Mouse (Mus musculus) kidney, embryonic 16.5 days (tissue): ENCODE measurements at regions not wholly inside any gene's neighbourhood (a gene's known extent, or its start where the extent isn't known, plus 50 kb on each side); places are given as distances from the start of the nearest gene placed in this dataset.
A peak's percentile ranks its signal among the peaks of the same experiment; 100 is the strongest.

Experiments used
- ATAC-seq: fragments of 200-750 bp; cut with Nextera tagmentation; 2 replicates; pipeline ENCODE4 v1.8.0; 2017; ENCODE audit warnings: moderate TSS enrichment; ENCODE audit not compliant: low FRiP score, low TSS enrichment
- H3K27ac ChIP-seq: fragments of 300-500 bp; sonication (generic); 2 replicates; pipeline ENCODE4 v1.5.1; 2014; ENCODE audit warnings: low read length
- H3K27me3 ChIP-seq: fragments of 300-500 bp; sonication (generic); 2 replicates; pipeline ENCODE4 v1.6.1; 2014; ENCODE audit warnings: low read length, control low read depth, mixed read lengths; ENCODE audit not compliant: insufficient read depth
- H3K36me3 ChIP-seq: fragments of 300-500 bp; sonication (generic); 2 replicates; pipeline ENCODE4 v1.6.1; 2014; ENCODE audit warnings: low read length, control low read depth, mixed read lengths; ENCODE audit not compliant: insufficient read depth
- H3K4me1 ChIP-seq: fragments of 300-500 bp; sonication (generic); 2 replicates; pipeline ENCODE4 v1.6.1; 2014; ENCODE audit warnings: low read length, control low read depth, mixed read lengths; ENCODE audit not compliant: insufficient read depth
- H3K4me2 ChIP-seq: fragments of 300-500 bp; sonication (generic); replicated peaks from 2 replicates; pipeline ENCODE4 v1.6.1; 2014; ENCODE audit warnings: low read depth, low read length
- H3K4me3 ChIP-seq: fragments of 300-500 bp; sonication (generic); 2 replicates; pipeline ENCODE4 v1.5.1; 2014; ENCODE audit warnings: mild to moderate bottlenecking, low read length
- H3K9ac ChIP-seq: fragments of 300-500 bp; sonication (generic); replicated peaks from 2 replicates; pipeline ENCODE4 v1.6.1; 2014; ENCODE audit warnings: low read length
- H3K9me3 ChIP-seq: fragments of 300-500 bp; sonication (generic); 2 replicates; pipeline ENCODE4 v1.6.1; 2016; ENCODE audit warnings: low read length, control low read depth
- WGBS: fragments of 180-500 bp; shearing (Covaris S2); extraction: QIAGEN DNeasy Blood & Tissue Kit; methylation state at CpG from one replicate; pipeline ENCODE4 v1.1.7; 2014; 5-methylcytosine and 5-hydroxymethylcytosine counted together

DNA sequence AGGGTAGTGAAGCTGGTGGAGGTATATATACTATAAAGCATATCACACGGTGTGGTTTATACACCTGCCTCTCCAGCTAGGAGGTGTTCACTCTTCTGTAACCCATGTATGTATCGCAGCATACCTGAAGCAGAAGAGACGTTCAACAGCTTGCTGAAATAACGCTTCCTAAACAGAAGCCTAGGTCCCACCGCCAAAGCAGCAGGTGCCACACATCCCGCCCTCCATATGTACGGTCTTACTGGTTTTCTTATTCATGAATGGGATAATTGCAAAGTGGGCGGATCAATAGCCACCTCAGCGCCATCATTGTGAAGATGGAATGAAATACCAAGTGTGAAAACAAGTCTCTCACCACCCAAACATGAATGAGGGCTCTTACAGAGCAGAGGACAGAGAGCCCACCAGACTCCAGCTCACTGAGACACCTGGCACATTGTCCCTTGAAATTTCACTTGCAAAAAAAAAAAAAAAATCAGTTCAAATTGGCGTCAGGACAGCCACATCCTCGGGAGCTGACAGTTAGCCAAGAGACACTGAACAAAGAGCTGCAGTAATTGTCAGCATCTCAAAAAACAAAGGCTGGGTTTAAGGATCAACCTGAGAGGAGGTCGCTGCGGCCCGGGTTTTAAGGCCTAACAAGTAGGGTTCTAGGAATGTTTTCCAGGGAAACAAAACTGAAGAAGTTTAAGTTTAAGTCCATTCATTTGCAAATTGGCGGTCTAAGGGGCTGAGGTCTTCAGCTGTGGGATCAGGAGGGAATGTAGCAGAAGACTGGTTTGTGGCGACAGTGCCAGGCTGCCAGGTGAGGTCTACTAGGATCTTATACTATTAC, 264.5 kb downstream of the Gm49356 start:
- Histone ChIP-seq H3K27me3 (no peaks in the 10 kb centered on the region), H3K9ac (no peak overlapping the region), H3K4me1 (no peaks in the 10 kb centered on the region), H3K36me3 (no peaks in the 10 kb centered on the region), H3K4me3 (no peak overlapping the region), H3K27ac (no peak overlapping the region), H3K9me3 (no peaks in the 10 kb centered on the region), H3K4me2 (no peak overlapping the region)
- WGBS, result 70% methylated on average over 16 of the region's 16 CpGs
- no peak for ATAC-seq

GRCm38 (mm10) chr15:59154407-59155288, 265.6 kb downstream of the Gm49356 start:
- no peaks in the 10 kb centered on the region for H3K36me3 ChIP-seq
- H3K27ac ChIP-seq, result no peak overlapping the region
- H3K4me3 ChIP-seq, result no peak overlapping the region
- H3K9me3 ChIP-seq, result no peaks in the 10 kb centered on the region
- no peaks in the 10 kb centered on the region for H3K27me3 ChIP-seq
- no peak overlapping the region for H3K4me2 ChIP-seq
- ATAC-seq, result no peak
- no peak overlapping the region for H3K9ac ChIP-seq
- WGBS, result 34% methylated on average over 6 of the region's 6 CpGs
- H3K4me1 ChIP-seq, result no peaks in the 10 kb centered on the region

GRCm38 (mm10) chr15:59155289-59155623, 266.2 kb downstream of the Gm49356 start:
- no peak overlapping the region for H3K27ac ChIP-seq
- H3K9ac ChIP-seq, result no peak overlapping the region
- H3K9me3 ChIP-seq, result no peaks in the 10 kb centered on the region
- H3K27me3 ChIP-seq, result no peaks in the 10 kb centered on the region
- no peak overlapping the region for H3K4me3 ChIP-seq
- H3K4me2 ChIP-seq, result no peak overlapping the region
- no peaks in the 10 kb centered on the region for H3K36me3 ChIP-seq
- no peak for ATAC-seq
- H3K4me1 ChIP-seq, result no peaks in the 10 kb centered on the region

DNA sequence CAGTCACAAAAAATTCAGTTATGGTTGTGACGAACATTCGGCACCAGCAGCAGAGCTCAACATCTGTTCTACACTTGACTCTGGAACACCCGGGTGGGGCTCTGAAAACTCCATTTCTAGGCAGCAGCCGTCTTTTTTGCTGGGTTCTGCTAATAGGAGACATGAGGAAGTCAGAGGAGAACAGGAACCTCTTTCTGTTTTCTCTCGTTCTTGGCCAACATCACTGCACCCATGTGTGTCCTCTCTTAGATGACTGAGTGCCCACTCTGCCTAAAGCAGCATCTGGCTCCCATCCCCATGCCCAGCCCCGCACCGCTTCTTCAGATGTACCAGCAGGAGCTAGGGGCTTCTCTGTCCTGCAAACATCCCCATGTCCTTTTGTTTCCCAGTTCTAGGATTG, 267.2 kb downstream of the Gm49356 start:
- no peaks in the 10 kb centered on the region for H3K36me3 ChIP-seq
- no peak overlapping the region for H3K9ac ChIP-seq
- H3K4me1 ChIP-seq, result no peaks in the 10 kb centered on the region
- H3K4me2 ChIP-seq, result no peak overlapping the region
- no peaks in the 10 kb centered on the region for H3K27me3 ChIP-seq
- H3K27ac ChIP-seq, result no peak overlapping the region
- WGBS, result 91% methylated on average over 7 of the region's 7 CpGs
- H3K4me3 ChIP-seq, result no peak overlapping the region
- no peaks in the 10 kb centered on the region for H3K9me3 ChIP-seq
- no peak for ATAC-seq

GRCm38 (mm10) chr15:59158760-59159159, 269.7 kb downstream of the Gm49356 start:
- H3K4me2 ChIP-seq, result no peak overlapping the region
- ATAC-seq, result no peak
- H3K4me3 ChIP-seq, result no peak overlapping the region
- H3K9ac ChIP-seq, result no peak overlapping the region
- no peaks in the 10 kb centered on the region for H3K36me3 ChIP-seq
- H3K9me3 ChIP-seq, result no peaks in the 10 kb centered on the region
- WGBS, result 97% methylated on average over 4 of the region's 4 CpGs
- no peaks in the 10 kb centered on the region for H3K4me1 ChIP-seq
- H3K27me3 ChIP-seq, result no peaks in the 10 kb centered on the region
- no peak overlapping the region for H3K27ac ChIP-seq

DNA sequence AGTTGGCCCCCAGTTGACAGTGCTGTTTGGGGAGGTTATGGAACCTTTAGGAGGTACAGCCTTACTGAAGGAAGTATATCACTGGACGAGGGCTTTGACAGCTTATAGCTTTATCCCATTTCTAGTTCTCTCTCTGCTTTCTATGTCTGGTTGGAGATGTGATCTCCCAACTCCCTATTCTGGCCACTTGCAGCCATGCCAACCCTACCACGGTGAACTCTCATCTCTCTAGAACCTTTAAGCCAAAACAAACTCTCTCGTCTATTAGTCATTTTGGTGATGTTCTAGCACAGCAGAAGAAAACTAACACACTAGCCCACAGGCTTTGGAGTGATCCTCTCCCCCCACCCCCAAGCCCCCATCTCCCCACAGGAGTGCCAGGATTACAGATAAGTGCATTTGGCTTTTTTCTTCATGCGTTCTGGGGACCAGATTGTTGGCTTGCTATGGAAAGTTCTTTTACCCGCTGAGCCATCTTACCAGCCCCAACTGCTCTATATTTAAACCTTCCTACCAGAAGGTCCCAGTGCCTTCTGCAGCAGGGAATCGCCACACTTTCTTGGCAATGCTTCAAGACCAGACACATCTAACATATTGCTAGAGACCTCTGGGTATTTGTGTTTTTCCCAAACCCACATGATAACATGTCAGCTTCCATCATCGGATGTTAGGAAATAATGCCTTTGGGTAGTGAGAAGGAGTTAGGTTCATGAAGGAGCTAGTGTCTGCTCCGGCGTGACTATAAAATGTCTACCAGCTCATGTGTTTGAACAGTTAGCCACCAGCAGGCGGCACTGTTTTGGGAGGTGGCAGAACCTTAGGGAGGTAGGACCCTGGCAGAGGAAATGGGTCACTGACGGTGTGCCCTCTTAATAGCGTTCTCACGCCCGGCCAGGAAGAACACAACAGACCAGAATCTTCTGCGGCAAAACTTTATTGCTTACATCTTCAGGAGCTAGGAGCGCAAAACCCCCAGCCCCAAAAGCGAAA, 272.1 kb downstream of the Gm49356 start:
- Histone ChIP-seq H3K4me1 (no peaks in the 10 kb centered on the region), H3K9ac (no peak overlapping the region), H3K36me3 (no peaks in the 10 kb centered on the region), H3K27ac (no peak overlapping the region), H3K4me3 (no peak overlapping the region), H3K4me2 (no peak overlapping the region), H3K27me3 (no peaks in the 10 kb centered on the region), H3K9me3 (no peaks in the 10 kb centered on the region)
- no peak for ATAC-seq
- WGBS, result 92% methylated on average over 15 of the region's 17 CpGs

- 69% methylated on average over 8 of the region's 8 CpGs for WGBS
- ATAC-seq, result peak; percentile 65
- Histone ChIP-seq H3K4me2 (no peak overlapping the region), H3K9me3 (peaks cover 5% of the 10 kb centered on the region; the same call in 1 of the 2 replicates), H3K27me3 (no peaks in the 10 kb centered on the region), H3K9ac (no peak overlapping the region), H3K36me3 (no peaks in the 10 kb centered on the region), H3K27ac (no peak overlapping the region), H3K4me1 (peaks cover 10% of the 10 kb centered on the region; the same call in 1 of the 2 replicates), H3K4me3 (no peak overlapping the region)
Observed at GRCm38 (mm10) chr15:59167937-59168659, 279.0 kb downstream of the Gm49356 start.

DNA sequence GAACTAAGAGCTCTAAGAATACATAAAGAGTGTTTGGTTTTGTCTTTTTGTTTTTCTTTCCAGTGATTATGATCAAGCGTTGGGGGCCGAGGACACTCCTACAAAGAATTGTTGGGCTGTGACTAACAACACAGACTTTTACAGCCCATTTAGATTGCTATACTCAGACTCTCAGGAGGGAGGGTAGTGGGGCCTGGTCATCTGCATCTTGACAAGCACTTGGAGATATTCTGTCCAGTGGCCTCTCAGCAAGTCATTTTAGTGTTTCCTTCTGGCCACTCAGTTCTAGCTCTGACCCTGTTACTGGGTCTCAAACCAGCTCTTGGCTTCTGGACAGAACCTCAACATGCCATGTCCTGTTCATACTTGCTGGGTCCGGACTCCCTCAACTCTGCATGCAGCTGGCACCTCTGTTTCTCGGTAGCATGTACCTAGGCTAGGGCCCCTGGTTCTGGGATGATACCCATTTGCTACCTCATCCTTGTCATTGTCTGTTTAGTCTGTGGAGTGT, 279.6 kb downstream of the Gm49356 start:
- H3K27ac ChIP-seq, result no peak overlapping the region
- no peak overlapping the region for H3K9ac ChIP-seq
- no peak overlapping the region for H3K4me2 ChIP-seq
- no peaks in the 10 kb centered on the region for H3K36me3 ChIP-seq
- H3K4me3 ChIP-seq, result no peak overlapping the region
- H3K27me3 ChIP-seq, result no peaks in the 10 kb centered on the region
- 66% methylated on average over 4 of the region's 4 CpGs for WGBS
- ATAC-seq, result peak; percentile 71; the same call in 1 of the 2 replicates
- H3K9me3 ChIP-seq, result peaks cover 5% of the 10 kb centered on the region; the same call in 1 of the 2 replicates
- H3K4me1 ChIP-seq, result peaks cover 10% of the 10 kb centered on the region; the same call in 1 of the 2 replicates
